Mouse (Mus musculus): ENCODE results near the gene Olfr347.

- TF ChIP-seq GATA1 (IDR thresholded peaks at IDR 0.05; ENCODE audit: borderline replicate concordance, low read length) (no peak), FLI1 (IDR thresholded peaks at IDR 0.05; ENCODE audit: low read length) (no peak)
Measured at GRCm38 (mm10) chr2:36736226-36736625, 4.5 kb downstream of the Olfr347 start.
